Mouse (Mus musculus): ENCODE measurements around the gene Zpld1.

The Zpld1 gene

DNA sequence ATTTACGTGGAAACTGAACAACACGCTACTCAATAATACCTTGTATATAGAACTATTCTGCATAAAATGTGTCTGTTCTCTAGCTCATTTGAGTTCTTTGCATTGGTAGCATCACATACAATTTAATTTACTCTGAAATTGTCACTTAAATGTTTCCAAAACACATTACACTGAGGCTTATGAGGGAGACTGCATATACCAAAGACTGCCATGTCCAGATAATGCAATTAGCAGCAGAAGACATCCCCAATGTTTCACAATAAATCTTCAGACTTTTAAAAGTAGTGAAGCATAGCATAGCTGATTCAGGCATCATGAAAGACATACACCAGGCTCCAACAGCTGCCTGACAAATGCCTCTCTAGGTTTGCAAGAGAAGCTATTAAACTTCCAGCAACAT, at the start of gene Zpld1:
Zpld1 (minus strand) TSS at position 101 of the 400 bp plus-strand sequence.
- DNase-seq (ENCODE audit: low read depth, low spot score), result no peak

DNA sequence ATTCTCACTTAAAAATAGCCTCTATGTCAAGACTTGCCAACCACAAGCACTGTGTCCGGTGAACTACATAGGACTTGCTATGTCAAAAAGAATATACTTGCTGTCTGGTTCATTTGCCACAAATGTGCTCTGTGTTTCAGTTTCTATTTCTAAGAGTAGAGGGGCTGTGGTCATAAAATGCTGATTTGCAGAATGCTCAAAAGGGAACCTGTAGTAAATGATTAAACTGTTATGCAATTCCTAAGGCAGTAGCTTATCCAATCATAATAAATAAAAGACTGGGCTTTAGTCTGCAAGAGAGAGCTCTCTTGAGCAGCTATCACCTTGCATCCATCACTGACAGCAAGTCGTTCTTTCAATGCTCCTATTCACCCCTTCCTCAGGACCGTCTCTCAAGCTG, 47.9 kb upstream of the Zpld1 start:
- no peak for DNase-seq (ENCODE audit: low read depth, low spot score)

- DNase-seq (ENCODE audit: low read depth, low spot score), result no peak
Measured at GRCm38 (mm10) chr16:55321542-55322514, 24.0 kb upstream of the Zpld1 start.

GRCm38 (mm10) chr16:55316996-55317395, 19.2 kb upstream of the Zpld1 start:
- DNase-seq (ENCODE audit: low read depth, low spot score), result no peak

- DNase-seq (ENCODE audit: low read depth, low spot score), result no peak
Measured at GRCm38 (mm10) chr16:55312106-55312505, 14.3 kb upstream of the Zpld1 start.

- no peak for DNase-seq (ENCODE audit: low read depth, low spot score)
Measured at GRCm38 (mm10) chr16:55282696-55283095, 15.1 kb downstream of the Zpld1 start.

DNA sequence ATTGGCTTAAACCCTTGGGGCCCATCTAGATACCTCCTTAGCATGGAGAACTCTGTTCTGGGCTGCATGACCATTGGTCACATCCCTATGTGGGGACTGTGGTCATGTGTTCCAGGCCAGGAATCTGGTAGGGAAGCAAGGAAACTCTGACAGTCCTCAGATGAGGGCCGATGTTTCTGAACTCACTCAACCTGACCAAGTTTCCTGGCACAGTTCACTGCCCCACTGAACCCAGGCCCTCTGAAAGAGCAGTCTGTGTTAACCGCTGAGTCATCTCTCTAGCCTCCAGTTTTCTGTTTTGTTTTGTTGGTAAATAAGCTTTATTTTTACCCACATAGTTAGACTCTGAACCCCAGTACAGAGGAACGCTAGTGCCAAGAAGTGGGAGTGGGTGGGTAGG, 20.3 kb downstream of the Zpld1 start:
- peak; percentile 11 for DNase-seq (ENCODE audit: low read depth, low spot score)

DNA sequence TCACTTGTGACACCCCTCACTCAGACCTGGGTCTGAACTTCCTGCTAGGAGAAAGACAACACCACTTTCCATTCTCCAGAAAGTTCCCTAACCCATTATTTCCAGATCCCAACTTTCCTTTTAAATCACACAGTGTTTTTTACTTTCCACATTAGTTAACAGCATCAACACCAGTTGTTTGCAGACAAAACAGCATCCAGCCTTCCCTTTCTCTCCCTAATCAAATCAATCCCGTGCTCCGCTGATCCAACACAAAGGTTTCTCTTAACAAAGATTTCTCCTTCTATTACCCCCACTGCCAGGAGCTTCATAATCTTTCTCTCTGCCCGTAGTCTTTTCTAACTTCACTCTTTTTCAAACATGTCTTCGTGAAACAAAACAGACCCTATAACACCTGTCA, 32.5 kb downstream of the Zpld1 start:
- DNase-seq (ENCODE audit: low read depth, low spot score), result no peak

GRCm38 (mm10) chr16:55260862-55261574, 36.8 kb downstream of the Zpld1 start:
- DNase-seq (ENCODE audit: low read depth, low spot score), result peak; percentile 20

DNA sequence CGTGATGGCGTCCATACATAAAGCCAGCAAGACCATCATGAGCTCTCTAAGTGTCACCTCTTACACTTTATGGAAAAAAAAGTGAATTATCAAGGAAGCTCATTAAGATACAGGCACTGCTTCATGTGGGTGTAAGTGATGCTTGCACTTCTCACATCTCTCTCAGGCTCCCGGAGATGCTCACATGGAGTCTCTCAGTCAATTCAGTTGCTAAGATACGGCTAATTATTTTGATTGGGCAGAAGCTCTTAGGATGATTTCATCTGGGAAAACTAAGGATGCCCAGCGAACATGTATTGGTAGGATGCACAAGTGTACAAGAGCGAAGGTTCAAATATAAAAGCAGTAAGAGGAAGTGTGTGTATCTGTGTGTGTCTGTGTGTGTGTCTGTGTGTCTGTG, 38.1 kb downstream of the Zpld1 start:
- DNase-seq (ENCODE audit: low read depth, low spot score), result no peak

DNA sequence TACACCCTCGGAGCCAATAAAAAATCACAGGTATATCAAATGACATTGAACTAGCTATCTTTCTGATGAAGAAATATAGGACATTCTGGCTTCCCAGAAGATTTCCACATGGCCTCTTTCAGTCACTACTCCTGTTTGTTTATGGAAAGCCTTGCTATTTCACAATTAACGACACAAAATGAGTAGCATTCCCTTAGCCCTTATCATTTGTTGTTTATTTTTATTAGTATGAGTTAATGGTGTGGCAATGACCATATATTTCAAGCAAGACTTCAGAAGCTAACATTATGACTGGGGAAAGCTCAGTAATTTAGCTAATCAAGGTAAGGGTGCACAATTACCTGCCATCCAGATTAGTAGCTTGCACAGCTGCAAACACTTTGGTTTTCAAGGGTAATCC, 56.8 kb downstream of the Zpld1 start:
- DNase-seq (ENCODE audit: low read depth, low spot score), result no peak

DNA sequence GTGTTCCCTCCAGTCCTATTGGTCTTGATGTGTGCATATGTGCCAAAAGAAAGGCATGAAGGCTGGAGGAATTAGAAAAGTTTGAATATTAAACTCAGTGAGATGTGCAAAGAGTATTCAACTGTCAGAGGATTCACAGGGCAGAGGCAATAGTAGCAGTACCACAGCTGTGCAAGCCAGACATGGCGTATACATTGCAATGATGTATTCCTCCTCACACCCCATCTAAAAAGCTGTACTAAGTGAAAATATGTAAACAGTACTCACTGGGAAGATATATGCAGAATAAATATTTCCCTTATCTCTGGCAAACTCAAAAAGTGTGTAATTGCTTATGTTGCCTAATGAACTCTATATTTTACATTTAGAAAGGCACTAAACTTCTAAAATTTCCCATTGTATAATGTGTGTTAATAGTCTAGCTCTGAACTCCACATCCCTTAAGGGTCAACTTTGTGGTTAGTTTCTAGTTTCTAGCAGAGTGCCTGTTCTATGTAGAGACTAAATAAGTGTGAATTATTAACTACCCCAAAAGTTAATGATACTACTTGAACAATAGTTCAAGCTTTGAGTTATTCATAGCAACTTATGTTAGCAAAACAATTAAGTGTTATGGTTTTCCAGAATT, 68.7 kb downstream of the Zpld1 start:
- no peak for DNase-seq (ENCODE audit: low read depth, low spot score)

GRCm38 (mm10) chr16:55203945-55204344, 93.8 kb downstream of the Zpld1 start:
- no peak for DNase-seq (ENCODE audit: low read depth, low spot score)

DNA sequence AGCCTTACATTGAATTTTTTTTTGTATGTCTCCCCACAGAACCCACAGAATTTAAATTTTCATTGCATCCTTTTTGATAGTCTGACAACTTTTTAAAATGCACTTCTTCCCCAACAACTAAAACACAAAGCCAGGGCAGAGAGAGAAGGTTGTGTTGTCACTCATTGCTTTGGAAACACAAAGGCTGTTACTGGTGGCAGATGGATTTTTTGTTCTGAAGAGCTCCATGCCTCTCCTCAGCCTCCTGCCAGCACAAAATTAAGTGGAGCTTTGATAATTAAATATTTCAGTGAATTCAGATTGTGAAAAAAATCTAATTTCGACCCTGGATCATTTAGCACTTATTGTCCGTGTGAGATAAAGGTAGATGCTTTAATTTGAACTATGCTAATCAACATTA, 107.4 kb downstream of the Zpld1 start:
- no peak for DNase-seq (ENCODE audit: low read depth, low spot score)

- DNase-seq (ENCODE audit: low read depth, low spot score), result no peak
Measured at GRCm38 (mm10) chr16:55185370-55185769, 112.4 kb downstream of the Zpld1 start.
